Mouse (Mus musculus) heart, embryonic 13.5 days (tissue): ENCODE data around the gene Ptrhd1. TPM values are rescaled to one million over a fixed set of nuclear protein-coding genes. Genes with fewer than 3 reads are reported as not detected.
A peak's percentile ranks its signal among the peaks of the same experiment; 100 is the strongest.

Source experiments
- ATAC-seq: fragments of 200-750 bp; cut with Nextera tagmentation; 2 replicates; pipeline ENCODE4 v1.8.0; 2017; ENCODE audit warnings: moderate TSS enrichment; ENCODE audit not compliant: insufficient number of reproducible peaks, low FRiP score, low TSS enrichment; ENCODE audit errors: extremely low read depth
- H3K27ac ChIP-seq: fragments of 300-500 bp; sonication (generic); replicated peaks from 2 replicates; pipeline ENCODE4 v1.5.1; 2015; ENCODE audit warnings: moderate library complexity, mild to moderate bottlenecking, inconsistent platforms
- H3K27me3 ChIP-seq: fragments of 300-500 bp; sonication (generic); replicated peaks from 2 replicates; pipeline ENCODE4 v1.6.1; 2015; ENCODE audit warnings: mild to moderate bottlenecking, inconsistent platforms
- H3K36me3 ChIP-seq: fragments of 300-500 bp; sonication (generic); 2 replicates; pipeline ENCODE4 v1.6.1; 2015; ENCODE audit warnings: mild to moderate bottlenecking, inconsistent platforms
- H3K4me1 ChIP-seq: fragments of 300-500 bp; sonication (generic); 2 replicates; pipeline ENCODE4 v1.6.1; 2015; ENCODE audit warnings: inconsistent platforms
- H3K4me2 ChIP-seq: fragments of 300-500 bp; sonication (generic); 2 replicates; pipeline ENCODE4 v1.6.1; 2015; ENCODE audit warnings: inconsistent platforms, mild to moderate bottlenecking, moderate library complexity
- H3K4me3 ChIP-seq: fragments of 300-500 bp; sonication (generic); 2 replicates; pipeline ENCODE4 v1.5.1; 2015; ENCODE audit warnings: moderate library complexity, mild to moderate bottlenecking, inconsistent platforms
- H3K9ac ChIP-seq: fragments of 300-500 bp; sonication (generic); 2 replicates; pipeline ENCODE4 v1.6.1; 2015; ENCODE audit warnings: inconsistent platforms, mild to moderate bottlenecking, moderate library complexity
- H3K9me3 ChIP-seq: fragments of 300-500 bp; sonication (generic); 2 replicates; pipeline ENCODE4 v1.6.1; 2016; ENCODE audit warnings: inconsistent platforms
- WGBS: fragments of 180-500 bp; shearing (Covaris S2); methylation state at CpG from one replicate; pipeline ENCODE4 v1.1.7; 2015; ENCODE audit warnings: mixed read lengths; 5-methylcytosine and 5-hydroxymethylcytosine counted together
- polyA plus RNA-seq: library from polyadenylated mRNA; unstranded; fragments of >200 nt; fragmentation: Nextera tagmentation; extraction: Ambion mirVana; gene quantifications from 2 replicates; pipeline ENCODE4 v1.2.1, GENCODE M21; 2015

The Ptrhd1 gene
- polyA plus RNA-seq, 1 experiment from 2014 or later: 6.6 TPM

- peaks cover 36% of the 10 kb centered on the region for H3K36me3 ChIP-seq
- no peaks in the 10 kb centered on the region for H3K9me3 ChIP-seq
- H3K9ac ChIP-seq: no peak overlapping the region
- no peak overlapping the region for H3K4me2 ChIP-seq
- ATAC-seq: no peak
- H3K4me3 ChIP-seq: no peak overlapping the region
- WGBS: 80% methylated on average over 6 of the region's 6 CpGs
- no peaks in the 10 kb centered on the region for H3K4me1 ChIP-seq
- no peaks in the 10 kb centered on the region for H3K27me3 ChIP-seq
- no peak overlapping the region for H3K27ac ChIP-seq
Measured at GRCm38 (mm10) chr12:4249786-4250185, 16.0 kb downstream of the Ptrhd1 start.

DNA sequence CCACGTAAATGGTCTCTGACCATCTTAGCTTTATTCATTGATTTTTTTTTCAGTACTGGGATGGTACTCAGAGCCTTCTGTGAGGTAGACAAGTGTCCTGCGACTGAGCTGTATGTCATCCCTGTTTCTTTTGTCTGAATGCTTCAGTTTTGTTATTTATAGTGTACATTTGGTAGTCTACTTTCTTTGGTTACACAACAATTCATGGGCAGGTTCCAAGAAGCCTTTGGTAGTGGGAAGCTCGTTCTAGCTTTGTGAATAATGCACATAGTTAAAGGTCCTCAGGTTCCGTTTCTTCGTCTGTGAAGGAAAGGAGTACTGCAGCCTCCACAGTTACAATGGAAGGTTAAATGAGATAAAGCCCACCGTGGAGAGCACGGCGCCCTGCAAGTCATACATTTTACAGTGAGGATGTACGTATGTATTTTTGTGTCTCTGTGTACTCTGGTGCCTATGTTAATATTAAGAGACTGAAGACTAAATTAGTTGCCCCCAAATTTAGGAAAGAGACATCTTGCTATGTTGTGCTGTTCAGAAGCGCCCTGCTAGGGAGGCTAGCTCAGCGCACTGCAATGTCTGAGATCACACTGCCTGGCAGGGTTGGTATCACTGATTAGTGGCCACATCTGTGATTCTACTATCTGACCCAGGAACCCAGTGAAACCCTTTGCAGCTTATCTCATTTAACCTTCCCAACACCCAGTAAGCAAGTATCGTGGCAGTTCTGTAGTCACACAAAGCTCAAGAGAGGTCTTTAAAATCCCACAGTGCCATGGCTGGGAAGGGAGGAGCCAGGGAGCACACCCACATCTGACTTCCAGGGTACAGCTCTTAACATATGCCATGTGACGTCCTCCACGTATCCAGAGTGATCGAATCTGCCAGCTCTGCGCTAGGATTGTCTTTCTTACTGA is 19.2 kb downstream of the Ptrhd1 start:
- no peak for ATAC-seq
- Histone ChIP-seq H3K36me3 (peaks cover 45% of the 10 kb centered on the region), H3K4me2 (no peak overlapping the region), H3K9me3 (no peaks in the 10 kb centered on the region), H3K4me3 (no peak overlapping the region), H3K4me1 (no peaks in the 10 kb centered on the region), H3K27ac (no peak overlapping the region), H3K9ac (no peak overlapping the region), H3K27me3 (no peaks in the 10 kb centered on the region)
- WGBS: 73% methylated on average over 16 of the region's 16 CpGs

GRCm38 (mm10) chr12:4267765-4268164 is 33.9 kb downstream of the Ptrhd1 start:
- 87% methylated on average over 4 of the region's 4 CpGs for WGBS
- Histone ChIP-seq H3K9ac (no peak overlapping the region), H3K9me3 (peaks cover 9% of the 10 kb centered on the region; the same call in 1 of the 2 replicates), H3K4me2 (no peak overlapping the region), H3K4me3 (no peak overlapping the region), H3K36me3 (peaks cover 63% of the 10 kb centered on the region), H3K27me3 (no peaks in the 10 kb centered on the region), H3K27ac (no peak overlapping the region), H3K4me1 (no peaks in the 10 kb centered on the region)
- no peak for ATAC-seq

DNA sequence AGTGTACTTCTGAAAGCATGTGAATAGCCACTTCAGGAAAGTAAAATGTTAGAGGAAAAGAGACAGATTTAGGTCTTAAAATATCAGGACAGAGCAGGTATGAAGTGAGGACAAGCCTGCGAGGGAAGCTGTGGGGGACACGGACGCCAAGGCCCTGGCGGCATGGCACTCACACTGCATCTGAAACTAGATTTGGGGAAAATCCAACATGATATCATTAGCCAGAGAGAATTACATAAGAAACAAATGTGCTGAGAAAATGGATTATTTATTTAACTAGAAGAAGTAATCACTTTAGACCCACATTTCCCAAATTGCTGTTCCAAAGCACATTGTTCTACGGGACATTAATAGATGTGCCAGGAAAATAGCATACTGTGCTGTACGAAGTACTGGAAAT is 37.3 kb downstream of the Ptrhd1 start:
- H3K9me3 ChIP-seq: peaks cover 9% of the 10 kb centered on the region; the same call in 1 of the 2 replicates
- ATAC-seq: no peak
- no peak overlapping the region for H3K4me2 ChIP-seq
- WGBS: 90% methylated on average over 6 of the region's 6 CpGs
- H3K9ac ChIP-seq: no peak overlapping the region
- H3K4me1 ChIP-seq: no peaks in the 10 kb centered on the region
- no peak overlapping the region for H3K27ac ChIP-seq
- H3K4me3 ChIP-seq: no peak overlapping the region
- H3K27me3 ChIP-seq: no peaks in the 10 kb centered on the region
- peaks cover 72% of the 10 kb centered on the region for H3K36me3 ChIP-seq

DNA sequence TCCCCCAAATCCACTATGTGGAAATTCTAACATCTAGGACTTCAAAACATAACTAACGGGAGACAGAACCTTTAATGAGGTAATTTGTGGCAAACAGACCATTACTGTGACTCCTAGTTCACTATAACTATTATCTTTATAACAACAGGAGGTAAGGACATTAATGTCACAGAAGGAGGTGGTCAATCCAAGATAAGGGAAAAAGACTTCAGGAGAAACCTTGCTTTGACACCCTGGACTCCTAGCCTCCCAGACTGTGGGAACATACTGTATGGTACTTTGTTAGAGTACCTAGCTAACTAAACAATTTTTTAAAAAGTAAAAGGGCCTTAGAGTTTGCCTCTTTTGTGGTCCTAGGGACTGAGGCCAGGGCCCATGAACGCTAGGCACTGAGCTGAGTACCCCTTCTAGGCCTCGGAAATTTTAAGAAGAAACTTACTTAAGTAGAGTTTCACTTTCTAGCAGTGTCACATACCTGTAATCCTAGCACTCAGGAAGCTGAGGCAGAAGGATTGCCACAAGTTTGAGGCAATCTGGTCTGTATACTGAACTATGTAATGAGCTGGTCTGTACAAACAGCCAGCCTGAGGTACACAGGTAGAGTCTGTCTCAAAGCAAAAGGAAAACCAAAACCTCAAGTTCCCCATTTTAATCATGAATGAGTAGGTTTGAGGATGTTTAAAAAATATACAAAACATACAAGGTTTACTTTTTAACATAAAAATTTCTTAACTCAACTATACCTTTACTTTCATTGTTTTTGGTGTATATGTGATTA is 45.3 kb downstream of the Ptrhd1 start:
- Histone ChIP-seq H3K36me3 (peaks cover 13% of the 10 kb centered on the region), H3K27ac (no peak overlapping the region), H3K4me1 (peaks cover 11% of the 10 kb centered on the region), H3K27me3 (no peaks in the 10 kb centered on the region), H3K9me3 (no peaks in the 10 kb centered on the region), H3K9ac (no peak overlapping the region), H3K4me2 (no peak overlapping the region), H3K4me3 (no peak overlapping the region)
- ATAC-seq: no peak
- 89% methylated on average over 3 of the region's 3 CpGs for WGBS

GRCm38 (mm10) chr12:4279878-4280277 is 46.1 kb downstream of the Ptrhd1 start:
- Histone ChIP-seq H3K27me3 (no peaks in the 10 kb centered on the region), H3K4me2 (no peak overlapping the region), H3K36me3 (peaks cover 6% of the 10 kb centered on the region), H3K4me3 (no peak overlapping the region), H3K9me3 (no peaks in the 10 kb centered on the region), H3K9ac (no peak overlapping the region), H3K4me1 (peaks cover 11% of the 10 kb centered on the region), H3K27ac (no peak overlapping the region)
- ATAC-seq: no peak
- WGBS: 79% methylated on average over 3 of the region's 3 CpGs

DNA sequence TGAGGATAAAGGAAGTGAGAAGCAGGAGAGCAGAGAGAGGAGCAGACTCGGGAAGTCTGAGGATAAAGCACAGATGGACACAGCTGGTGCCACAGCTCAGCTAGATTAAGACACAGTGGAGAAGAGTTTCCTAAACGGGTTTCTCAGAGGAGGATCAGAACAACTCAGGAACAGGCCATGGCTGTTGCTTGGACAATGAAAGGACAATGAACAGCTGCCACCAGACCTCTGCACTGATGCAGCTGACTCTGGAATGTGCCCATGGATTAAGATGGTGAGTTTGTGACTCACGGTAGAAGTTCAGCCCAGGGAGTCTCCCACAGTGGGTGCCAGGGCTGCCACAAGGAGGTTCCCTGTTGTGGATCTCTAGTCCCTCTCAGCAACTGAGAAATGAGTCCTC is 51.4 kb downstream of the Ptrhd1 start:
- 23% methylated on average over 3 of the region's 3 CpGs for WGBS
- Histone ChIP-seq H3K4me2 (no peak overlapping the region), H3K9me3 (no peaks in the 10 kb centered on the region), H3K4me3 (no peak overlapping the region), H3K36me3 (peaks cover 14% of the 10 kb centered on the region), H3K27ac (0 out of 2 replicates have a peak overlapping the region, but pooled peaks have one; percentile 45), H3K27me3 (no peaks in the 10 kb centered on the region), H3K9ac (no peak overlapping the region), H3K4me1 (peaks cover 8% of the 10 kb centered on the region)
- ATAC-seq: no peak

Other genes with a start within 250 kb of the Ptrhd1 start
- 5.9 and 6.2 TPM in 2 replicates for gene Efr3b, start 195.1 kb upstream of the Ptrhd1 start, polyA plus RNA-seq
- 7.8 and 8.0 TPM in 2 replicates for gene Dnajc27, start 151.4 kb upstream of the Ptrhd1 start, polyA plus RNA-seq
- 4.2 and 4.4 TPM in 2 replicates for gene Adcy3, start 100.9 kb upstream of the Ptrhd1 start, polyA plus RNA-seq
- gene Cenpo, start 267 bp downstream of the Ptrhd1 start, polyA plus RNA-seq: 8.1 and 8.2 TPM in 2 replicates
- 4.4 and 4.9 TPM in 2 replicates for gene Ncoa1, start 243.2 kb downstream of the Ptrhd1 start, polyA plus RNA-seq